Mouse (Mus musculus) Patski (cell line): Measurements from ENCODE around the gene Atg9b. TPM values are rescaled to one million over a fixed set of nuclear protein-coding genes. Genes with fewer than 3 reads are reported as not detected.
"Not testable (repeated sequence)": the region's sequence is repeated elsewhere in the genome, so short reads cannot be mapped to it uniquely, and the experiment has no call there.

Experiments
- ATAC-seq: fragments of 100-300 bp; one replicate; pipeline ENCODE4 v1.8.0; 2021
- CTCF ChIA-PET: fragments of 350-600 bp; sonication (Branson Sonifier 250); formaldehyde crosslinking; loops from one replicate; lab custom pipeline; 2022; ENCODE audit warnings: inconsistent platforms; lab: Charles Lee
- POLR2A ChIA-PET: fragments of 350-600 bp; sonication (Branson Sonifier 250); formaldehyde crosslinking; loops from one replicate; lab custom pipeline; 2022; ENCODE audit warnings: antibody characterized with exemption, inconsistent platforms; lab: Charles Lee
- DNase-seq: peaks from one replicate; pipeline ENCODE4 v3.0.0-alpha.2; 2011; ENCODE audit warnings: low read depth, low spot score
- H3K27me3 ChIP-seq: fragments of 371-371 bp; one replicate; pipeline ENCODE4 v1.5.1; 2021
- CTCF ChIP-seq: fragments of 100-300 bp; IDR thresholded peaks from one replicate; pipeline ENCODE4 v1.5.1; 2021
- in situ Hi-C: fragments of 300-500 bp; cut with MboI; formaldehyde crosslinking; loops from 3 replicates; pipeline ENCODE4 v1.11.1; 2018; ENCODE audit warnings: low pct_unique_long_range_greater_than_20kb, mixed read lengths
- polyA plus RNA-seq: library from polyadenylated mRNA; unstranded; gene quantifications from one replicate; pipeline ENCODE4 v1.2.3, GENCODE M21; 2021

Gene Atg9b
- polyA plus RNA-seq, 1 experiment from 2014 or later = 0.51 TPM

DNA sequence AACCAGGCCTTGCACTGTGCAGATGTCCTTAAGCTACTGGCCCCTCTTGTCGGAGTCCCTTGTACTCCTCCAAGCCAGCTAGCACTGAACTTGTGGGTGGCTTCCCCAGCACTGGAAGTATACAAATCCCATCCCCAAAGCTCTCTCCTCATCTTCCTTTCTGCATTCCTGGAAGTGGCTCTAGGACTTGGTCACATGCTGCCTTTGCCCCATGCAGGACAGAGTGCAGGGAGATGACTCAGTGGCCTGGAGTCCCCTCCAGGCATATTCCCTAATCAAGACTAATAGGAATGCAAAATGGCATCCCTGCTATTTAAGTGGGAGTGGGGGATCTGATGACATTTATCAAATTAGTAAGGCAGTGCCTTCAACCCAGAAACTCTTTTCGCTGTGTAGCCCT, 20.1 kb upstream of the Atg9b start:
- H3K27me3 ChIP-seq = no peaks in the 10 kb centered on the region
- ATAC-seq (no peak), DNase-seq (no peak)
- in situ Hi-C loops = no loop called here
- no peak for TF ChIP-seq CTCF
- ChIA-PET CTCF (interaction anchor here (1.1 to 18.6 kb wide), 2 partner anchors 8 to 15 kb away, joined by 4 to 222 read pairs; partner anchors contain the start of genes Abcb8 and Atg9b), POLR2A (interaction anchor here (0.9 to 3.1 kb wide), 3 partner anchors 12 to 27 kb away, joined by 3 to 14 read pairs (median 3); partner anchors contain the start of genes Cdk5 and Slc4a2)

GRCm38 (mm10) chr5:24409466-24409865, 17.5 kb upstream of the Atg9b start:
- TF ChIP-seq CTCF = no peak
- no peaks in the 10 kb centered on the region for H3K27me3 ChIP-seq
- DNase-seq (no peak), ATAC-seq (no peak)
- in situ Hi-C loops = no loop called here
- CTCF ChIA-PET = interaction anchor here (1.2 to 18.6 kb wide), 3 partner anchors 13 to 35 kb away, joined by 4 to 222 read pairs (median 6); partner anchors contain the start of genes Abcb8, Atg9b, Cdk5 and Fastk
- POLR2A ChIA-PET = interaction anchor here (0.8 to 3.4 kb wide), 4 partner anchors 12 to 985 kb away, joined by 3 to 27 read pairs (median 4); partner anchors contain the start of genes Cdk5 and Slc4a2

GRCm38 (mm10) chr5:24408651-24409050, 16.7 kb upstream of the Atg9b start:
- POLR2A ChIA-PET = interaction anchor here (1.1 to 3.4 kb wide), 3 partner anchors 11 to 984 kb away, joined by 3 to 27 read pairs (median 4); partner anchors contain the start of genes Cdk5 and Slc4a2
- in situ Hi-C loops = no loop called here

DNA sequence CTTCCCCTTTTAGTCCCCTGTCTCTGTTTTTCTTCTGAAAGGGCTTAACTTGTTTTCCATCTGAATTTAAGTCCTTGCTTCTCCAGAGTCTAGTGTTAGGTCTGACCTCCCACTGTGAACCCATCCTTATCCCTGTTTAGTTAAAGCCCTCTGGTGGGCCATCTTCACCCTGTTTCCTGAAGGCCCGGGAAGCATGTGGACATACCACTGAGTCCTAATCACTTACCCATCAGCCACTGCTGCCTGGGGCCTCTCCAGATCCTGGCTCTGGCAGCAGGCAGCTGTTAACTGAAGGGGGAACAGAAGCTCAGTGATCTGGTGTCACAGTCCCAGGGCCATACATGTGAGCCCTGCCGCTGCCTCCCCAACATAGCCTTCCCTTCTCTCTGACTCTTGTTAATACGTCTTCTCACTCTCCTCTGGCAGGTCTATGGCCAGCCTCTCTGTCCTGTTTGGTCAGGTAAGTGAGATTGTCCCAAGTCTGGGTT, 13.5 kb upstream of the Atg9b start:
- CTCF ChIA-PET = interaction anchor here (1.0 to 18.6 kb wide), 4 partner anchors 9 to 19 kb away, joined by 3 to 222 read pairs (median 10); partner anchors contain the start of genes Abcb8 and Atg9b
- no peaks in the 10 kb centered on the region for H3K27me3 ChIP-seq
- DNase-seq = no peak
- POLR2A ChIA-PET = interaction anchor here (1.2 to 3.6 kb wide), 5 partner anchors 10 to 47 kb away, joined by 3 to 11 read pairs (median 4); partner anchors contain the start of genes Abcb8, Agap3, Cdk5 and Slc4a2
- no peak for TF ChIP-seq CTCF
- peak; percentile 20 for ATAC-seq
- in situ Hi-C loops = no loop called here

More at GRCm38 (mm10) chr5:24408651-24409050, 16.7 kb upstream of the Atg9b start:
- ATAC-seq (no peak), DNase-seq (no peak)
- TF ChIP-seq CTCF = no peak
- no peaks in the 10 kb centered on the region for H3K27me3 ChIP-seq
- CTCF ChIA-PET = interaction anchor here (1.2 to 18.6 kb wide), 6 partner anchors 8 to 75 kb away, joined by 3 to 222 read pairs (median 4); partner anchors contain the start of genes Abcb8, Atg9b, Cdk5 and Fastk

GRCm38 (mm10) chr5:24404594-24405360, 12.8 kb upstream of the Atg9b start:
- ATAC-seq (peak; percentile 80), DNase-seq (peak; percentile 99)
- TF ChIP-seq CTCF = no peak
- H3K27me3 ChIP-seq = no peaks in the 10 kb centered on the region
- ChIA-PET CTCF (interaction anchor here (0.8 to 18.6 kb wide), 6 partner anchors 8 to 66 kb away, joined by 3 to 222 read pairs (median 6); partner anchors contain the start of genes Abcb8 and Atg9b), POLR2A (interaction anchor here (1.0 to 3.6 kb wide), 6 partner anchors 11 to 48 kb away, joined by 3 to 11 read pairs (median 4); partner anchors contain the start of genes Abcb8, Agap3 and Fastk)
- in situ Hi-C loops = no loop called here

DNA sequence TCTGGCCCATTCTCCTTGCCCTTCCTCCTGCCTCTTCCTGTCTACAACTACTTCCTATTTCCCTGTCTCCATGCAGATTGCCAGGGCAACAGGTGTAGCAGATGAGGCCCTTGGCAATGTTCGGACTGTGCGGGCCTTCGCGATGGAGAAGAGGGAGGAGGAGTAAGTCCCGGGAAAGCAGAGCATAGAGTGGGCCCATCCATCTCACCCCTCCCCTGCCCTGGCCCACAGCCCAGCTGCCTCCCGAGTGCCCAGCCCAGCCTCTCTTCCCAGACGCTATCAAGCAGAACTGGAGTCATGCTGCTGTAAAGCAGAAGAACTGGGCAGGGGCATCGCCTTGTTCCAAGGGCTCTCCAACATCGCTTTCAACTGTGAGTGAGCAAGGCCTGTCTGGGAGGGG, 10.0 kb upstream of the Atg9b start:
- ChIA-PET POLR2A (interaction anchor here (1.9 kb wide), 1 partner anchor 25 kb away, joined by 5 read pairs; no protein-coding TSS in a partner anchor), CTCF (no interaction called here)
- DNase-seq (no peak), ATAC-seq (no peak)
- in situ Hi-C loops = no loop called here
- no peak for TF ChIP-seq CTCF
- H3K27me3 ChIP-seq = no peaks in the 10 kb centered on the region

DNA sequence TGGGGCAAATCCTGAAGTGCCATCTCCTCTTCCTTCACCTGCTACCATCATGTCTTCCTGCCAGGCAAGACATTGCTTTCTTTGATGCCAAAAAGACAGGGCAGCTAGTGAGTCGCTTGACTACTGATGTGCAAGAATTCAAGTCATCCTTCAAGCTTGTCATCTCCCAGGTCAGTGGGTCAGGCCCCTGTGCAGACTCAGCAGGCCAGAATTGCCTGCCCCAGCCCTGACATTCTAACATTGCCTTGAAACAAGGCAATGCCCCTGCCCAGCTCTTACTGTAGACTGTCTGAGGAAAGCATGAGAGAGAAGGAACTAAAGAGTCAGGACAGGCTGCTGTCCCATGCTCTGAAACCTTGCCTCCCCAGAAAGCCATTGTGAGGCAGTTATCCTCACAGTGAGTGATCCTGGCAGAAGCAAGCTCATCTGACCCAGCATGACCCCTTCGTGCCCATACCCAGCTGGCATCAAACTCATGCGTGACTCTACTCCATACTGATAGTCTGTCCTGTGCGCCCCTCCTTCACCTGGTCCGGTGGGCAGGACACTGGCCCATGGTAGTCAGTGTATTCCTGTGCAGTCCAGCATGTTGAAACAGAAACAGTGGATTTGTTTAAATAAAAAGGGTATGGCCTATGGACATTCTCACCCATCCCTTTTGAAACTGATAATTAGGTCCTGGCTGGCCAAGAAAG, 9.1 kb upstream of the Atg9b start:
- H3K27me3 ChIP-seq = no peaks in the 10 kb centered on the region
- no peak for ATAC-seq
- no peak for TF ChIP-seq CTCF
- ChIA-PET CTCF (interaction anchor here (0.7 to 9.7 kb wide), 3 partner anchors 11 to 70 kb away, joined by 3 to 222 read pairs (median 5); partner anchors contain the start of gene Asic3), POLR2A (interaction anchor here (0.6 to 1.9 kb wide), 2 partner anchors 26 to 44 kb away, joined by 3 to 5 read pairs; partner anchors contain the start of gene Fastk)
- in situ Hi-C loops = no loop called here
- no peak for DNase-seq

- H3K27me3 ChIP-seq = no peaks in the 10 kb centered on the region
- no peak for TF ChIP-seq CTCF
- ATAC-seq (no peak), DNase-seq (no peak)
- ChIA-PET POLR2A (interaction anchor here (0.6 to 1.9 kb wide), 2 partner anchors 27 to 44 kb away, joined by 3 to 5 read pairs; partner anchors contain the start of gene Fastk), CTCF (interaction anchor here (0.7 to 9.7 kb wide), 5 partner anchors 12 to 110 kb away, joined by 3 to 222 read pairs (median 3); partner anchors contain the start of gene Asic3)
- in situ Hi-C loops = no loop called here
Observed at GRCm38 (mm10) chr5:24400362-24400761, 8.4 kb upstream of the Atg9b start.

GRCm38 (mm10) chr5:24399686-24400085, 7.7 kb upstream of the Atg9b start:
- ChIA-PET CTCF (interaction anchor here (1.2 to 9.7 kb wide), 5 partner anchors 12 to 111 kb away, joined by 3 to 222 read pairs (median 3); partner anchors contain the start of gene Asic3), POLR2A (no interaction called here)
- in situ Hi-C loops = loop anchor here (5.0 kb wide), 2 partner anchors 38 to 73 kb away; no protein-coding TSS in a partner anchor
- ATAC-seq (no peak), DNase-seq (no peak)
- H3K27me3 ChIP-seq = no peaks in the 10 kb centered on the region
- no peak for TF ChIP-seq CTCF

GRCm38 (mm10) chr5:24396254-24396653, 4.3 kb upstream of the Atg9b start:
- CTCF ChIA-PET = interaction anchor here (1.4 to 9.7 kb wide), 5 partner anchors 12 to 74 kb away, joined by 5 to 222 read pairs (median 55); partner anchors contain the start of genes Asic3, Cdk5 and Slc4a2
- not testable (repeated sequence) for H3K27me3 ChIP-seq, ATAC-seq, DNase-seq
- POLR2A ChIA-PET = interaction anchor here (1.5 to 1.8 kb wide), 2 partner anchors 78 to 80 kb away, joined by 4 to 7 read pairs; no protein-coding TSS in a partner anchor
- in situ Hi-C loops = loop anchor here (5.0 kb wide), 2 partner anchors 41 to 76 kb away; no protein-coding TSS in a partner anchor
